Mouse (Mus musculus) lung, postnatal 0 days (tissue): Measurements from ENCODE around the gene Capn13.

ENCODE experiments used
- CTCF ChIP-seq: IDR thresholded peaks from 2 replicates; pipeline ENCODE4 v1.5.1; 2016; ENCODE audit warnings: antibody characterized with exemption, mild to moderate bottlenecking
- EP300 ChIP-seq: IDR thresholded peaks from 2 replicates; pipeline ENCODE4 v1.6.1; 2016; ENCODE audit warnings: antibody characterized with exemption, mild to moderate bottlenecking, control low read depth

- TF ChIP-seq EP300 = no peak
- TF ChIP-seq CTCF = no peak
Observed at GRCm38 (mm10) chr17:73411817-73412216, 11.2 kb upstream of the Capn13 start.
